Mouse (Mus musculus) embryo, embryonic 11 days (tissue): ENCODE data around the gene Nop9.

Experiments
- DNase-seq: peaks from one replicate; pipeline ENCODE4 v3.0.0-alpha.2; 2015

The Nop9 gene

DNA sequence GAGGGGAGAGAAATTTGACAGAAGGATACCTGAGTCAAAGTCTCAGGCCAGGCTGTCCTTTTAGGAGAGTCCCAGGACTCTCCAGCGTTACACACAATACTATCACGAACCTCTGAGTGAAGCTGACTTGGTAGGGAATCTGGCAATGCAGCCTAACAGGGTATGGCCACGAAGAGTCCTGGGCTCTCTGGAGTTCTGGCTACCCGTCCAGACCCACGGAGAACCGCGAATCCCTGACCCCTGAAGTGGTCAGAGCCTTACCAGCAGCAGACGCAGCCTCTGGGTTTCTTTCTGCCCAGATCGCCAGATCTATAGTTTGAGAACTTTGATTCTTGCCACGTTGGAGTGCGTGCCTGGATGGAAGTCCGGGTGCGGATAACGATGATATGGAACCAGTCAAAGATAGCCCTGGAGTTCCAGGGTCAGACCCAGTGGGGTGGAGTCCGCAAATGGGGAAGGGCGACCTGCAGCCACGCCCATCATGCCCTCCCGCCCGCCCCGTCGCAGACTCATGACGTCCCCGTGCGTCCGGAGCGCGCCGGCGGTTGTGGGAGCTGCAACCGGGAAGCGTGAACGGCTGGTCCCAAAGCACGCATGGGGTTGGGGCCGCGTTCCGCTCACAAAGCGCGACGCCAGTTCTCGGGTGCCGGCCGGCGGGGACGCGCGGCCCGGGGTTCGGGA lies at the start of gene Nop9, which contains the start of gene Dhrs1:
TSS of gene Nop9 (plus strand) at position 514 of the 681 bp plus-strand sequence.
TSS of gene Dhrs1 (minus strand) at position 511 of the 681 bp plus-strand sequence.
- DNase-seq: peak; percentile 93

DNA sequence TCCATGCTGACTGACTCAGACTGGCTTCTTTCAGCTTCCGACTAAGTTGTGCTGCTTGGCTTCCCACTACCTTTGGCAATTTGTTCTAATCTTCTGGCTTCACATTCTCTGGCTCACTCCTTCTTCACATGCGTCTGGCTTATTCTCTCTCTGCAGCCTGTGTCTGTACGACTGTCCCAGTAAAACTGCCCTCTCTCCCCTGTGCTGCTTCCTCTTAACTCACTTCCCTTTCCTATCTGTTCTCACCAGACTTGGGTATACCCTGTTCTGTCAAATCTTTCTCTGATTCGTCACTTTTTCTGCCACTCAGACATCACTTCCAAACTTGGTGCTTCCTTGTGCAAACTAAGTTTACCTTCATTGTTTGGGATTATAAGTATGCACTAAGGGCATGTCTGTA lies 48.3 kb upstream of the Nop9 start:
- no peak for DNase-seq

DNA sequence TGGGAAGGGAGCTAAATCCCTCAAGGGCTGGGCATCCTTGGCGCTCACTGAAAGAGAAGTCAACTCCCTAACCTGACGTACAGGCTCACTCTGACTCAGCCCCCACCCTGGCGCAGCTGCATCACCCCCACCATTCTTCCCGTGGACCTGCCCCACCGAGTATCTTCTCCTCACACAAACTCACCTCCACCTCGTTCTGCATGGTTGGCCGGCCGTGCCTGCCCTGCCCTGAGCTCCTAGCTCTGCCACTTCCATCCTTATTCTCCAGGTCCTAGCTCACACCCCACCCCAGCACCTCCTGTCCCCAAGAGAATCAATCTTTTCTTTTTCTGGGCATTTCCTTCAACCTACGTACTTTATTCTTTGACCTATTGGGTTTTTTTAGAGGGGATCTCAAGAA lies 44.4 kb upstream of the Nop9 start:
- DNase-seq: no peak

DNA sequence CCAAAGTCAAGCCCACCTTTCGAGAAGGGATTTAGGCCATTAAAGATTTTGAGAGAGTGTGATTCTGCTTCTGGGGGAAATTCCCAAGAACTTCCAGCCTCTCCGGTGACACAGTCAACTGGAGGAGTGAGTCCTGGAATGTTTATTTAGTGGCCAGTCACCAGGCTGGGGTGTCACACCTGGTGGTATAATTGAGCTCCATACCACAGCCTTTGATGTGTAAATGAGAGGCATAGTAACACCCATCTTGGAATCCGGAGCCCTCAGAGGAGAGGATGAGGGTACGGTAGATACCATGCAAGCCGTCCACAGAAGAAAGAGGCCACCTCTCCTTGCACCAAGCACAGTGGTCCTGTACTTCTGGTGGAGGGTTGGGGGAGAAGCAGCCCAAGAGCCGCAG lies 42.7 kb upstream of the Nop9 start:
- DNase-seq: no peak

DNA sequence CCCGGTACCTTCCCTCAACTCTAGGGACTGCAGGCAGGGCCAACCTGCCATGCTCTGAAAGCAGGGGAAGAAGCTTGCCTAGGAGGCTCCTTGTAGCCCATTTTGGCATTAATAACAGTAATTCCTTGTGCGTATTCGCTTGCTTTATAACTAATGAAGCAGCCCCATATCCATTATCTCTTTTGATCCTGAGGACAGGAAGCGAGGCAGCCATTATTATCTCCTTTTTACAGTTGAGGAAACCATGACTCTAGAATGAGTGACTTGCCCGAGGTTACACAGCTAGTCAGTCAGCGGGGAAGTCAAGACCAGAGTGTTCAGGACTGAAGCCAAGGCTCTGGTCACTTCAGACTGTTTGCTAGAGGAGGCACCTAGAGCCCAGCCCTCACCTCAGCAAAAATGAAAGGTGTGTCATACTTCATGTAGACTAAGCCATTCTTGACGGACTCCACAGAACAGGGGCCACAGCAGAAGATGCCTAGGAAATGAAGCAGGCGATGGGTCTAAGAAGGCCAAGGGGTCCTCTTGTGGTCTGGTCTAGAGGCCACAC lies 39.4 kb upstream of the Nop9 start:
- DNase-seq: no peak

DNA sequence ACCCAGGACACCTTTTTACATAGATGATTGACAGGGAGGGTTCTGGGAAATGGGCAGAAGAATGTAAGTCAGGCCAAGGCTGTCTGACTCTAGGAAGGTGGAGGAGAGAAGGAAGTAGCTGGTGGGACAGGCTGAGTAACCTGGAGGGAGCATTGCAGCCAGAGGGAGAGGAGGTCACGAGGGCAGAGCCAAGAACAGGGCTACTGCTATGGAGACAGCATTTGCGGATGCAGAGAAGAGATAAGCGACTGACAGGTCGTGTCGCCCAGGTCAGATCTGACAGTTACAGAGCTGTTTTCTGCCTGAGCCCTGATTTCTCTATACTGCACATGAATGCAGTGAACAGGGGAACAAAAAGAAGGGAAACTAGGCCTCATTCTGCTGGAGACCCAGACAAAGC lies 38.1 kb upstream of the Nop9 start:
- DNase-seq: no peak

DNA sequence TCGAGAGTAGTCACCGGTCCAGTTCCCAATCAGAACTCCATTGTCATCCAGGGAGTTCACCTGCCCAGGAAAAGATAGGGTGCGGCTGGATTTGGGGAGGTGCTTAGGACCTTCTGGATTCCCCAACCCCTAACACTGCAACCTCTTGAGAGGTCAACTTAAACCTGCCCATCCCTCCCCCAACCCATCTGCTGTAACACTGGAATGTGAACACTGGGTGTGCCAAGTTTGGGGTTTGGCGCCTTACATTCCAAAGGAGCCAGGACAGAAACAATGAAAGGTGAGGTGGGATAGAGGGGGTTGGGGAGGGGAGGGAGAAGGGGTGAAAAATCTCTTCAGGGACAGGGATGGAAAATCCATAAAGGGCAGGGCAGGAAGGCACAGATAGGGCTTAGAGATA lies 36.0 kb upstream of the Nop9 start:
- no peak for DNase-seq

DNA sequence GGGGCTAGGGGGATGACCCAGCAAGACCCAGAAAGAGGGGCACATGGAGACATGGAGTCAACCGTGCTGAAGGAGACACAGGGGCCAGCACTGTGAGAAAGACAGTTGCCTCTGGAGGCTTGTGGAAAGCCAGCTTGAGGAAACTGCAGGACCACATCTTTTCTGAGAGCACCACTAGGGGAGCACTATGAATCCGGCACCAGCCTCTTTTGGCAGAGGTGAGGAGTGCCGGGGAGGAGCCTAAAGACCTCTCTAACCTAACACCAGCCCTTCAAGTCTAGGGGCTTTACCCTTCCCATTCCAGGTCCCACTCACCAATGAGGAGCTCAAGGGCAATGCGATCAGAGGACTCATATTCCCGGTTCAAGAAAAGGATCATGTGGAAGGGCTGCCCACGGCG lies 33.7 kb upstream of the Nop9 start:
- no peak for DNase-seq

DNA sequence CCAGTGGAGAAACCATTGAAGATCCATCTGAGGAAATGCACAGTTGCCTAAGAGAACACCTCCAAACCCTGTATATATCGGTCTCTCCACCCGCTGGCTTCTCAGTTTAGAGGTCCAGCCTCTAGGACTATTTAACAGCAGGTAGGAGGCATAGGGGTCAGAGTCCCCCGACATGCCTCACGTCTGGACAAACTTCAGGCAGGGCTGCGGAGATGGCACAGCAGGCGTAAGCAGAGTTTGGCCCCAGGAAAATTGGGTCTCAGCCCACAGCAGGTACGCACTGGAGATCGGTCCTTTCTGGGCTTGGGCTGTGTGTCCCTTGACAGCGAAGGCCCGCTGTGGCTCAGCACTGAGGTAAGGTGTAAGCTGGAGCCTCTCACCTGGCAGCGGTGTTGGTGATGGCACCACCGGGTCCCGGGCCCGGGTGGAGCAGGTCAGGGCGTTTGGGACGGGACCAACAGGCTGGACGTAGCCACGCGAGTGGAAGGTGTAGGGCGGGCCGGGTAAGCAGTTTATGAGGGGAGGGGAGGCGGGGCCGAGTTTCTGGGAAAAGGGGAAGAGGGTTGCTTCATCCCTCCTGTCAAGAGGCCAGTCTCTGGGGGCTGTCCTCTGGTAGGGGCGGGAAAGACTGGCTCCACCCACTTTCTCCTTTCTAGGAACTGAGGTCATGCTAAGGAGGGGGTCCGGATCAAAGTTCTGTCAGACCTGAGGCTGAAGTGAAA lies 32.3 kb upstream of the Nop9 start:
- DNase-seq: peak; percentile 32

DNA sequence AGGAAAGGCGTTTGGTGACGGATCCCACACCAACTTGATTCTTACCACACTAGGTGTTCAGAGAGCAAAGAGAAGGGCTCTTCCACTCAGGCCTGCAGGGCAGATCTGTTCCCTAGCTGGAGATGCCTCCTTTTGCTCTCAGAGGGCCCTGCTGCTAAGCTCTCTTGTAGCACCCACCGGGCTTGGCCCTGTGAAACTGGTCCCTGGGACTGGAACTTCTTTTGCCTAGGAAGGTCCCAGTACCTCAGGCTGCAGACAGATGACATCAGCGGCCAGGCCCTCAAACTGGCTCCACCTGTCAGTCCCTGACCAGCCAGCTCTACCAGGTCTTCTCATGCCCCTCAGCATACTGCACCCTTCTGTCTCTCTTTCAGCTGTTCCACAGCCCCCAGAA lies 31.8 kb upstream of the Nop9 start, which contains the start of gene Tgm1:
TSS of gene Tgm1 (minus strand) at position 198 of the 394 bp plus-strand sequence.
- no peak for DNase-seq

DNA sequence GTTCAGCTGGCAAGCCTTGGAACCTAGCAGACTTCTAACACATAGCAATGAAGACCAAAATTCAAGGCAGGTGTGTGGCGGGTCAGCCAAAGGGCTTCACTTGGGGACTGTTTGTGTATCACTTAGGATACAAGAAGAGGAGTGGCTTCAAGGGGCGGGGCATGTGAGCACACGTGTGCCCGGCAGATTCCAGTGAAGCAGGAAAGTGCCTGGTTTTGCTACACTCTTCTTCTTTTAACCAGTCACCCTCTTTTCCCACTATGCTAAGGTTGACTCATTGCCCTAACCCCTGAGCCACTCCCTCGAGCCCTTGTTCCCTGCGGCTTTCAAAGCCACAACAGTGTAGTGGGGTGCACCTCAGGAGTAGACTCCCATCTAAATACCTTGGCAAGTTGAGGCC lies 30.6 kb upstream of the Nop9 start:
- DNase-seq: peak; percentile 13

DNA sequence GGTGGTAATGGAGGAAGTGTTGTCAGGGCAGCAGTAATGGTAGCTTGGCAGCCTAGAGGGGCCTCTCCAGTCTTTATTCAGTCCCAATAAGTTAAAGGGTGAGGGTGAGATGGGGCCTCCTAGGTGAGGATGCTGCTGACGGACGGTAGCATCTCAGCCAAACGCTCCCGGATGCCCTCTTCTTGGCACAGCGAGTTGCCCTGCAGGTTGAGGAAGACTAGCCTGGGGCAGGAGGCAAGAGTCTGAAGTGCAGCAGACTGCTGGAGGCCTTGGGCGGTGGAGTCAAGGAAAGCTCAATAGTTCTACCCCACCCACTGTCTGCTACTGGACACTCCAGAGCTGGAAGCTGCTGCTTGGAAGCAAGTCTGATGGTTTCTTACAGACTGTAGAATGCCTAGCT lies 29.2 kb upstream of the Nop9 start:
- no peak for DNase-seq

DNA sequence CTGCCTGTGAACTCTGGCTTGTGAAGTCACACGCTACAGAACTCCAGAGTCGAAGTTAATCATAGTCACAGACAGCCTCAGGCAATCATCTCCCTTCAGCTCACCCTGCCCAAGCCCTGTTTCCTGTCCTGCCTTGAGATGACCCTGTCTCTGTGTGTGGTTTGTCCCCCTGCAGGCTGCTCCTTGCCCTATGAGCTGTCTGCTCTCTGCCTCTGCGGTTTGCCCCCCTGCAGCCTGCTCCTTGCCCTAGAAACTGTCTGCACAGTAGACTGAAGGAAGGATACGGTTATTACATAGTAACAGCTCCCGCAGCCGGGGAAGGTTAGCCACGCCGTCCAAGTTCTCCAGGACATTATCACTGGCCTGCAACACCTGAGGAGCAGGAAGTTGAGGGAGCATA lies 28.6 kb upstream of the Nop9 start:
- DNase-seq: no peak

DNA sequence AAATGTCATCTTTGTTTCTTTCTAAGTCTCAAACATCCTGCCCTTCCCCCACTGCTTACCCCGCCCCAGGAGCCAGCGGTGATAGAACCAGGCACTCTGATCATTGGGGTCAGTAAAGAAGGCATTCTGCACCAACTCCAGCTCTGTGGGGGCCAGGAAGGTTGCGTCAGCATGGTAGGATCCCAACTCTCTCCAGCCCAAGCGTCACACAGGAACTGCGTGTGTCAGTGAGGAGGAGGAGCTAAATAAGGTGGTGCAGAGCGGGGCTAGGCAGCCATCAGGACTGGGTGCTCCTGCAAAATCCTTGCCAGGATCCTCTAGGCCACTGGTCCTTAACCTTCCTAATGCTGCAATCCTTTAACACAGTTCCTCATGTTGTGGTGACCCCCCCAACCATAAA lies 25.8 kb upstream of the Nop9 start:
- no peak for DNase-seq

DNA sequence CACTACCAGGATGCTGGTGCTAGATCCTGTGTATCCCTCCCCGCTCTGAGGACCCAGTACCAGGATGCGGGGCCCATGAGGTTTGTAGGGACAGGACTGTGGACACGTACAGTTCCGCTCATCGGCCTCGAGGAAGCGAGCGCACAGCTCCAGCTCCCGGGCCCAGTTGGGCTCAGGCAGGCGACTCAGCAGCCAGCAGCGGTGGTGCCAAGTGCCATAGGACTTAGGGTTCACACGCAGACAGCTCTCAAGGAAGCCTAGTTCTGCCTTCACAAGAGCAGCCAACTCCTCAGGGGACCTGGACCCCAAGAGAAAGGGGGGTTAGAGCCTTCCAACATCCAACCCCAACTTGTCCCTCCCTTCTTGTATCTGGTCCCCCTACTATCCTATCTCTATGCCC lies 24.8 kb upstream of the Nop9 start:
- no peak for DNase-seq

DNA sequence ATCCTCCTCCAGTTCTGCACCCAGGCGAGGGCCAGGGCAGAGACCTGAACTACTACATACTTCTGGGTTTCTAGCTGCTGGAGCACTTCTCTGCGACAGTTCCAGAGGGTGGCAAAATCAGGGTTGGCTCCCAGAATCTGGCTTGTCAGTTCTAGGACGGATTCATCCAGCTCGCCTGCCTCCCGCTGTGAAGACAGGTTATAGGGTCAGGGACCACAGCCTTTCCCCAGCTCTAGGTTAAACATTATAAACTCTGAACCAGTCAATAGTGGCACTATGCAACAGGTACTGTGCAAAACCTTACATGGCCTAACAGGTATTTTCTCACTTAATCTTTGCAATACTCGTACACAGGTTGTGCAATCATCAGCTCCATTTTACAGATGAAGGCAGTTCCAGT lies 24.4 kb upstream of the Nop9 start:
- no peak for DNase-seq

DNA sequence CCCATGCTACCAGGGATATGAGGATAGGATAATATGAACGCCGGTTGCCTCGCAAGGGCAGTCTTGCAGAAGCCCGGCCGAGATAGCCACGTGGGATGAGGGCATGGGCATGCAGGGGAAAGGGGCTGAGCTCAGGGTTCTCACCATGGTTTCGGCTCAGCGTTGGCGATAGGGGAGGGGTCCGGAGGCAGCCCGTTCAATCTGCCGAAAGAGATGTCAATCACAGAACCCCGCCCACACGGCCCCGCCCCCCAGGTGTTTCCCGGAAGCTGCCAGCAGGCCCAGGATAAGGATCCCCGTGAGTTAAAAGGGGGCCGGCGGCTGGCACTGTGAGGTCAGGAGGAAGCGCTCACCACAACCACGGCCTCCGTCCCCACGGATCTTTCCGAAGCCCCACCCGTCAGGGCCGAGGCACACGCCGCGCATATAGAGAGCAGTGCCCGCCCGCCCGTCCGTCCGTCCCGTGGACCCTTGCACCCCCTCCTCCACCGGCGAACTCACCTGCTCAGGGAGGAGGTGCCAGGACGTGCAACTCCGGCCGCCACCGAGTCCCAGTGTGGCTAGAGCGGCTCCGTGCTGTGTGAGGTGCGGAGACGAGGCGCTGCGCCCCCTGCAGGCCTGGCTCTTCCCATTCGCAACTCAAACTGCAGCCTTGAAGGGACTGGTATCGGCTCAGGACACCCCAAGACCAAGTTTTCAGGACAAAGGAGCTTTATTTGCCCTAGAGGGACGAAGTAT lies 23.6 kb upstream of the Nop9 start, which contains the start of gene Rabggta:
TSS of gene Rabggta (minus strand) at position 564 of the 738 bp plus-strand sequence.
- peak; percentile 97 for DNase-seq

DNA sequence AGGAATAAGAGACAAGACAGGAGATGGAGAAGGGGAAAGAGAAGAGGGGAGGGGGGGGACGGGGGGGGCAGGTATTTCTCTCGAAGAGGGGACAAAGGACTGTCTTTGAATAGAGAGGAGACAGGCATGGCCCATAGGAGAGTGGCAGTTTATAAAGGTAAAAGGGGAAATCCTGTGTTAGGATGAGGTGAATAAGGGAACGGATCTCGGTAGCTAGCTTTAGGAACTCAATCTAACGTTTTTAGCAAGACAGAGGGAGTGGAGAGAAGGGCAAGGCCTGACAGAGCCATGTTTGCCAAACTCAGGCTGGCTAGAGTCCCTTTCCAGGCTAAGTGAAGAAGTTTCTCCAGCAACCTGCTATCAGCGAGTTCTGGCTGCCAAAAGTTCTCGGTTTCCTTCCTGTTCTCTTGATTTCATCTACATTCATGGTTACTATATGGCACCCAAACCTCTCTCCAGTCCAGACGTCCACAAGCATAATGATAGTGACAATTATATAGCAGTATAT lies 23.0 kb upstream of the Nop9 start:
- DNase-seq: peak; percentile 10

DNA sequence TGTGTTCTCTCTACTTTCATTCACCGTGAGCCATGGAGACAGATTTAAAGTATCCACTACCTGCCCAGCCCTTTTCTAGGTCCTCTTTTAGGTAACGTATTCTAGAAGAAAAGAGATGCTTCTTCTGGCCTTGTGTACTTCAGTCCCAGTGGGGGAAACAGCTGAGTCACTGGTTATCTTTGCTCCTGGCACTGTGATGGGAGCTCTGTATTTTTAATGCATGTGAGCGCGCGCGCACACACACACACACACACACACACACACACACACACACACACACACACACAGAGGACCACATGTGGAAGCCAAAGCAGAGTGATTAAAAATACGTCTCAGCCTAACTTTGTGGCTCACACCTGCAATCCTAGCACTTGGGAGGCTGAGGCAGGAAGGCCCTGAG lies 22.1 kb upstream of the Nop9 start:
- DNase-seq: no peak

DNA sequence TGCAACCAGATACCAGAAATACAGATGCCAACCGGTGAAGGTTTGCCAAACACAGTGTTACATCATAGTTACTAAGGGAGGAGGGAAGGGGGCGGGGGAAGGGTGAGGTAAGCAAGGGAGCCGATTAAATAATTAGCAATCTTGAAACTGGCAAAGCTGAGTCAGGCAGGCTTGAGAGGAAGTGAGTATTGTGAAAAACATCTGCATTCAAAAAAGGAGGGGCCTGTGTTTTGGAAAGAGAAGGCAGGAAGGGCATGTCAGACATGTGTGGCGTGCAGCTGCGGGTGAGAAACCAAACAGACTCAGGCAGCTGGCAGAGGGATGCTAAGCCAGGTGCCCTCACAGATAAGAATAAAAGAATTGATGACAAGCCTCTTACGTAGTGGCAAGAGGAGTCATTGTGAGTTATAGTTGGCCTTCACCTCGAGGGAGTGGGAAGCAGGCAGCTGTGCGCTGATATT lies 21.1 kb upstream of the Nop9 start:
- no peak for DNase-seq

DNA sequence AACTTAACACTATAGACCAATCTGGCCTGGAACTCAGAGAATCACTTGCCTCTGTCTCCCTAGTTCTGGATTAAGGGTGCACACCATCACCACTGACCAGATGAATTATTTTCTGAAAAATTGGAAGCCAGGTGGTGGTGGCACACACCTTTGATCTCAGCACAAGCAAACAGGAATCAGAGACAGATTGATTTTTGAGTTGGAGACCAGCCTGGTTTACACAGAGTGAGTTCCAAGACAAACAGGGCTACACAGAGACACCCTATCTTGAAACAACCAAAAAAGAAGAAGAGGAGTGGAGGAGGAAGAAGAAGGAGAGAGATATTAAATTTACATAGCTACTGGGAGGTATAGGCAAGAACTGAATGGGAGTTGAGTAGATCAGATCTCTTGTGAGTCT lies 19.2 kb upstream of the Nop9 start:
- DNase-seq: no peak

DNA sequence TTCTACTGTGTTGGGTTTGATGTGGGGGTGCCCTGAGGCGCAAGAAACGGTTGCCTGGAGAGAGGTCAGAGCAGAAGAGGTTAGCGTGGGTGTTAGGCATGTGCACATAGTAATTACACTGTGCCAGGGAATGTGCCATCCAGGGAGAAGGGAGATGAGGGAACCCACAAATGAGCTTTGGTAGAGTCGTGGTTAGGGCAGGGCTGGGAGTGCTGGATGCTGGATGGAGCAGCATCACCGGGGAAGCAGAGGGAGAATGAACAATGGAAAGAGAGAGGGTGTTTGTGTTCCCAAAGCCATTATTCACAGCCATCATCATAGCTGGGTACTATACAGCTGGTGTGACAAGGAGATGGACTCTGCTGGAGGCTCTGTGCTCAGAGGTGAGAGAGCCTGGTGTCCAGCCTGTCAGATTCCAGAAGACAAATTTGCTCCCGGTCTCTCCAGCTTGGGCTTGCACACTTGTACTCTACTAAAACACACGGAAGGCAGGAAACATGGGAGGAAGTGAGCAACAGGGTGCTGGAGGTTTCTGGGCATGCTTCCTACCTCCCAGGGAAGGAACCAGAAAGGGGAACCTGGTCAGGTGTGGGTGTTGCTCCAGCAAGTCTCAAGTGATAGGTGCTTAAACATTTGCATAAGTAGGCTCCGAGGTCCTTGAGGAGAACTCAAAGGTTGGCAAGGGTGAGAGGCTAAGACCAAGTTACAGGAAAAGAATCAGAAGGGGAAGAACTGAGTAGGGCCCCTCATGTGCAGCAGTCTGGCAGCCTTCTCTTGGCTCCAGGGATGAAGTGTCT lies 17.4 kb upstream of the Nop9 start:
- DNase-seq: no peak
